Mouse (Mus musculus) myocyte (in vitro differentiated cells): ENCODE data around the gene Tanc1.

Experiments
- CEBPB ChIP-seq: IDR thresholded peaks from 2 replicates; pipeline ENCODE4 v1.6.1; 2011; ENCODE audit warnings: mild to moderate bottlenecking, moderate library complexity; ENCODE audit not compliant: poor library complexity, insufficient read depth, severe bottlenecking
- E2F4 ChIP-seq: IDR thresholded peaks from one replicate; pipeline ENCODE4 v1.6.1; 2011; ENCODE audit warnings: mild to moderate bottlenecking, control low read depth, moderate library complexity; ENCODE audit not compliant: insufficient read depth
- MAX ChIP-seq: IDR thresholded peaks from one replicate; pipeline ENCODE4 v1.6.1; 2011; ENCODE audit warnings: low read depth, mild to moderate bottlenecking, control low read depth
- POLR2A ChIP-seq: IDR thresholded peaks from one replicate; pipeline ENCODE4 v1.6.1; 2011; ENCODE audit warnings: low read depth, mild to moderate bottlenecking, control low read depth, moderate library complexity; ENCODE audit not compliant: insufficient read length
- TCF12 ChIP-seq: IDR thresholded peaks from one replicate; pipeline ENCODE4 v1.6.1; 2011; ENCODE audit warnings: mild to moderate bottlenecking, control low read depth; ENCODE audit not compliant: poor library complexity, insufficient read depth, severe bottlenecking
- USF1 ChIP-seq: IDR thresholded peaks from one replicate; pipeline ENCODE4 v1.6.1; 2011; ENCODE audit warnings: low read depth, mild to moderate bottlenecking, control low read depth, moderate library complexity

DNA sequence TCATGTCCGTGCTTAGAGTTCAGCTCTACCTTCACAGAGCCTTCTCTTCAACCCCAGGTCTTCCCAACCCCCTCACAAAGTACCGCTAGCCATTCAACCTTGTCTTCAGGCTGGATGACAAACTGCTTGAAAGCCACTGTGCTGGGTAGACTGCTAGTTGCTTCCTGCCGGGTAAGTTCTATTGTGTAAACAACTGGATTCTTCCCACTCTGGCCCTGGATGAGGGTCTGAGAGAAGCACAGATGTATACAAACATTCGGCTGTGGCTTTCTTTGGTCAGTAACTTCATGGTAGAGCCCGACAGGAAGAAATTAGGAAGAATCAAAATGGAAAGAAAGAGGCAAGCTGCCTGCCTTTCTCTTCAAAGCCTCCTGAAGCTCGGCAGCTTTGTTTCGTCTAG, 30.9 kb upstream of the Tanc1 start:
- no peak for TF ChIP-seq POLR2A
- no peak for TF ChIP-seq TCF12
- no peak for TF ChIP-seq USF1
- TF ChIP-seq CEBPB: no peak
- TF ChIP-seq E2F4: no peak
- TF ChIP-seq MAX: no peak
